Mouse (Mus musculus): ENCODE data around the gene Bcl7c. TPM values are rescaled to one million over a fixed set of nuclear protein-coding genes. Genes with fewer than 3 reads are reported as not detected.

Gene Bcl7c
- polyA plus RNA-seq (2012; fragmentation: generic; extraction: Trizol) = 132 TPM
- long read RNA-seq, experiment 1, transcript Bcl7c-201 (6 exons, 1,132 nt) = major isoform, 38 of 50 reads
- long read RNA-seq, experiment 1, partial matches to known transcripts = 5 of 50 reads
- long read RNA-seq, experiment 1, other reads (novel, unspliced or antisense) = 6 of 50 reads
- long read RNA-seq, experiment 2, transcript Bcl7c-201 (6 exons, 1,132 nt) = major isoform, 8 of 22 reads
- long read RNA-seq, experiment 2, partial matches to known transcripts = 9 of 22 reads
- long read RNA-seq, experiment 2, other reads (novel, unspliced or antisense) = 2 of 22 reads

- no peaks in the 10 kb centered on the region for H3K27me3 ChIP-seq (ENCODE audit: control insufficient read depth, insufficient read depth, insufficient read length)
- peak within 1 kb of the TSS; percentile 41 for H3K4me3 ChIP-seq (ENCODE audit: insufficient read depth, poor library complexity, severe bottlenecking)
- peaks cover 16% of the 10 kb centered on the region for H3K79me2 ChIP-seq (ENCODE audit: control insufficient read depth, insufficient read depth)
- peak within 1 kb of the TSS; percentile 68 for H3ac ChIP-seq (ENCODE audit: control insufficient read depth, insufficient read length, low read depth)
- TF ChIP-seq USF1 (IDR thresholded peaks at IDR 0.05; ENCODE audit: low read depth) (peak; percentile 77), FOSL1 (IDR thresholded peaks at IDR 0.05; ENCODE audit: insufficient read depth, low read length, poor library complexity, severe bottlenecking) (no peak), MAX (IDR thresholded peaks at IDR 0.05) (peak; percentile 76), CTCF (IDR thresholded peaks at IDR 0.05; ENCODE audit: control insufficient read depth, insufficient read depth, insufficient read length) (peak; percentile 96)
- H3K36me3 ChIP-seq (ENCODE audit: control insufficient read depth, insufficient read depth) = peaks cover 17% of the 10 kb centered on the region
- no peaks in the 10 kb centered on the region for H3K79me3 ChIP-seq (ENCODE audit: low read depth)
Measured at GRCm38 (mm10) chr7:127708207-127709078, at the start of gene Bcl7c. Bcl7c (minus strand) TSS chr7:127708933.

GRCm38 (mm10) chr7:127753741-127754140 is 45.0 kb upstream of the Bcl7c start:
- no peaks in the 10 kb centered on the region for H3K27me3 ChIP-seq (ENCODE audit: control insufficient read depth, insufficient read depth, insufficient read length)
- peaks cover 40% of the 10 kb centered on the region for H3K36me3 ChIP-seq (ENCODE audit: control insufficient read depth, insufficient read depth)
- no peak overlapping the region for H3K4me3 ChIP-seq (ENCODE audit: insufficient read depth, poor library complexity, severe bottlenecking)
- TF ChIP-seq CEBPB (IDR thresholded peaks at IDR 0.05; ENCODE audit: low read depth) (no peak), MYOD1 (IDR thresholded peaks at IDR 0.05; ENCODE audit: control insufficient read depth, insufficient read length, low read depth) (no peak), CTCF (IDR thresholded peaks at IDR 0.05; ENCODE audit: control insufficient read depth, insufficient read depth, insufficient read length) (no peak), USF1 (IDR thresholded peaks at IDR 0.05; ENCODE audit: low read depth) (no peak), FOSL1 (IDR thresholded peaks at IDR 0.05; ENCODE audit: insufficient read depth, low read length, poor library complexity, severe bottlenecking) (no peak), MAX (IDR thresholded peaks at IDR 0.05) (no peak)
- no peak overlapping the region for H3ac ChIP-seq (ENCODE audit: control insufficient read depth, insufficient read length, low read depth)
- H3K79me3 ChIP-seq (ENCODE audit: low read depth) = no peaks in the 10 kb centered on the region
- peaks cover 9% of the 10 kb centered on the region for H3K79me2 ChIP-seq (ENCODE audit: control insufficient read depth, insufficient read depth)

DNA sequence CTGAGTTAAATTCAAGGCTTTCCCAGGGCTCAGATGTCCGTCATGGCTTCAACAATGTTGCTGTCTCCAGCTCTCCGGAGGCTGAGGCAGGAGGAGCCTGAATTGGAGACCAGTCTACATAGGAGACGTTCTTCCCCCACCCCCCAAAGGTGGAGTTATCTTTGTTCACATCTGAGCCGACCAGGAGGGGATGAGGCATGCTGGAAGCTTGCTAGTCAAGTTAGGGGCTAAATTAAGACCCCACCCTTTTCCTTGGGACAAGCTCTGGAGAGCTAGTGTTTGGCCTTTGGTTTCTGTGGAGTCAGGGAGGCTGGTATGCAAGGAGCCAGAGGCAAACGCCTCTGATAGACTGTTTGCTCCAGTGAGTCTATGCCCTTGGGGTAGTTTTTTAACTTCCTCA is 44.4 kb upstream of the Bcl7c start:
- Histone ChIP-seq H3K27me3 (ENCODE audit: control insufficient read depth, insufficient read depth, insufficient read length) (no peaks in the 10 kb centered on the region), H3K79me3 (ENCODE audit: low read depth) (no peaks in the 10 kb centered on the region), H3K79me2 (ENCODE audit: control insufficient read depth, insufficient read depth) (peaks cover 9% of the 10 kb centered on the region), H3ac (ENCODE audit: control insufficient read depth, insufficient read length, low read depth) (no peak overlapping the region), H3K4me3 (ENCODE audit: insufficient read depth, poor library complexity, severe bottlenecking) (no peak overlapping the region), H3K36me3 (ENCODE audit: control insufficient read depth, insufficient read depth) (peaks cover 40% of the 10 kb centered on the region)
- TF ChIP-seq USF1 (IDR thresholded peaks at IDR 0.05; ENCODE audit: low read depth) (no peak), MYOD1 (IDR thresholded peaks at IDR 0.05; ENCODE audit: control insufficient read depth, insufficient read length, low read depth) (no peak), MAX (IDR thresholded peaks at IDR 0.05) (no peak), MYOG (IDR thresholded peaks at IDR 0.05; ENCODE audit: control insufficient read depth, extremely low read depth, insufficient read length) (no peak), CTCF (IDR thresholded peaks at IDR 0.05; ENCODE audit: control insufficient read depth, insufficient read depth, insufficient read length) (no peak), FOSL1 (IDR thresholded peaks at IDR 0.05; ENCODE audit: insufficient read depth, low read length, poor library complexity, severe bottlenecking) (no peak), CEBPB (IDR thresholded peaks at IDR 0.05; ENCODE audit: low read depth) (no peak)

- no peak overlapping the region for H3K4me3 ChIP-seq (ENCODE audit: insufficient read depth, poor library complexity, severe bottlenecking)
- TF ChIP-seq MYOD1 (IDR thresholded peaks at IDR 0.05; ENCODE audit: control insufficient read depth, insufficient read length, low read depth) (no peak), MYOG (IDR thresholded peaks at IDR 0.05; ENCODE audit: control insufficient read depth, extremely low read depth, insufficient read length) (no peak), CTCF (IDR thresholded peaks at IDR 0.05; ENCODE audit: control insufficient read depth, insufficient read depth, insufficient read length) (no peak), FOSL1 (IDR thresholded peaks at IDR 0.05; ENCODE audit: insufficient read depth, low read length, poor library complexity, severe bottlenecking) (no peak), CEBPB (IDR thresholded peaks at IDR 0.05; ENCODE audit: low read depth) (no peak), MAX (IDR thresholded peaks at IDR 0.05) (no peak), USF1 (IDR thresholded peaks at IDR 0.05; ENCODE audit: low read depth) (no peak)
- peaks cover 18% of the 10 kb centered on the region for H3K79me2 ChIP-seq (ENCODE audit: control insufficient read depth, insufficient read depth)
- no peaks in the 10 kb centered on the region for H3K79me3 ChIP-seq (ENCODE audit: low read depth)
- peaks cover 40% of the 10 kb centered on the region for H3K36me3 ChIP-seq (ENCODE audit: control insufficient read depth, insufficient read depth)
- no peak overlapping the region for H3ac ChIP-seq (ENCODE audit: control insufficient read depth, insufficient read length, low read depth)
- H3K27me3 ChIP-seq (ENCODE audit: control insufficient read depth, insufficient read depth, insufficient read length) = no peaks in the 10 kb centered on the region
Measured at GRCm38 (mm10) chr7:127752069-127752468, 43.3 kb upstream of the Bcl7c start.

- no peaks in the 10 kb centered on the region for H3K79me3 ChIP-seq (ENCODE audit: low read depth)
- TF ChIP-seq MYOD1 (IDR thresholded peaks at IDR 0.05; ENCODE audit: control insufficient read depth, insufficient read length, low read depth) (no peak), FOSL1 (IDR thresholded peaks at IDR 0.05; ENCODE audit: insufficient read depth, low read length, poor library complexity, severe bottlenecking) (no peak), MAX (IDR thresholded peaks at IDR 0.05) (no peak), MYOG (IDR thresholded peaks at IDR 0.05; ENCODE audit: control insufficient read depth, extremely low read depth, insufficient read length) (no peak), USF1 (IDR thresholded peaks at IDR 0.05; ENCODE audit: low read depth) (no peak), CTCF (IDR thresholded peaks at IDR 0.05; ENCODE audit: control insufficient read depth, insufficient read depth, insufficient read length) (no peak), CEBPB (IDR thresholded peaks at IDR 0.05; ENCODE audit: low read depth) (no peak)
- no peaks in the 10 kb centered on the region for H3K27me3 ChIP-seq (ENCODE audit: control insufficient read depth, insufficient read depth, insufficient read length)
- peaks cover 37% of the 10 kb centered on the region for H3K36me3 ChIP-seq (ENCODE audit: control insufficient read depth, insufficient read depth)
- H3ac ChIP-seq (ENCODE audit: control insufficient read depth, insufficient read length, low read depth) = no peak overlapping the region
- H3K79me2 ChIP-seq (ENCODE audit: control insufficient read depth, insufficient read depth) = peaks cover 19% of the 10 kb centered on the region
- no peak overlapping the region for H3K4me3 ChIP-seq (ENCODE audit: insufficient read depth, poor library complexity, severe bottlenecking)
Measured at GRCm38 (mm10) chr7:127751619-127752018, 42.9 kb upstream of the Bcl7c start.

Measured in C2C12 (cell line).